Mouse (Mus musculus) embryonic facial prominence, embryonic 12.5 days (tissue): ENCODE measurements around the gene Lamtor3. TPM values are rescaled to one million over a fixed set of nuclear protein-coding genes. Genes with fewer than 3 reads are reported as not detected.
A peak's percentile ranks its signal among the peaks of the same experiment; 100 is the strongest.
"Not testable (repeated sequence)": the region's sequence is repeated elsewhere in the genome, so short reads cannot be mapped to it uniquely, and the experiment has no call there.

Experiments used
- ATAC-seq: fragments of 200-750 bp; cut with Nextera tagmentation; 2 replicates; pipeline ENCODE4 v1.8.0; 2017; ENCODE audit not compliant: insufficient number of reproducible peaks, insufficient read depth, low FRiP score, low TSS enrichment
- H3K27ac ChIP-seq: fragments of 300-500 bp; sonication (generic); 2 replicates; pipeline ENCODE4 v1.5.1; 2016; ENCODE audit warnings: mild to moderate bottlenecking
- H3K27me3 ChIP-seq: fragments of 300-500 bp; sonication (generic); 2 replicates; pipeline ENCODE4 v1.6.1; 2016; ENCODE audit warnings: mild to moderate bottlenecking, moderate library complexity
- H3K36me3 ChIP-seq: fragments of 300-500 bp; sonication (generic); 2 replicates; pipeline ENCODE4 v1.6.1; 2016; ENCODE audit warnings: mild to moderate bottlenecking
- H3K4me1 ChIP-seq: fragments of 300-500 bp; sonication (generic); 2 replicates; pipeline ENCODE4 v1.6.1; 2016
- H3K4me2 ChIP-seq: fragments of 300-500 bp; sonication (generic); replicated peaks from 2 replicates; pipeline ENCODE4 v1.6.1; 2016; ENCODE audit warnings: mild to moderate bottlenecking, moderate library complexity
- H3K4me3 ChIP-seq: fragments of 300-500 bp; sonication (generic); 2 replicates; pipeline ENCODE4 v1.5.1; 2016; ENCODE audit warnings: mild to moderate bottlenecking
- H3K9ac ChIP-seq: fragments of 300-500 bp; sonication (generic); 2 replicates; pipeline ENCODE4 v1.6.1; 2016; ENCODE audit warnings: mild to moderate bottlenecking, moderate library complexity
- H3K9me3 ChIP-seq: fragments of 300-500 bp; sonication (generic); 2 replicates; pipeline ENCODE4 v1.6.1; 2016; ENCODE audit warnings: mild to moderate bottlenecking, moderate library complexity
- WGBS: fragments of 180-500 bp; shearing (Covaris S2); methylation state at CpG from one replicate; pipeline ENCODE4 v1.1.7; 2016; 5-methylcytosine and 5-hydroxymethylcytosine counted together
- polyA plus RNA-seq: library from polyadenylated mRNA; unstranded; fragments of >200 nt; fragmentation: Nextera tagmentation; extraction: Ambion mirVana; gene quantifications from 2 replicates; pipeline ENCODE4 v1.2.1, GENCODE M21; 2016

The Lamtor3 gene
- polyA plus RNA-seq, 1 experiment from 2014 or later = 96.8 TPM

DNA sequence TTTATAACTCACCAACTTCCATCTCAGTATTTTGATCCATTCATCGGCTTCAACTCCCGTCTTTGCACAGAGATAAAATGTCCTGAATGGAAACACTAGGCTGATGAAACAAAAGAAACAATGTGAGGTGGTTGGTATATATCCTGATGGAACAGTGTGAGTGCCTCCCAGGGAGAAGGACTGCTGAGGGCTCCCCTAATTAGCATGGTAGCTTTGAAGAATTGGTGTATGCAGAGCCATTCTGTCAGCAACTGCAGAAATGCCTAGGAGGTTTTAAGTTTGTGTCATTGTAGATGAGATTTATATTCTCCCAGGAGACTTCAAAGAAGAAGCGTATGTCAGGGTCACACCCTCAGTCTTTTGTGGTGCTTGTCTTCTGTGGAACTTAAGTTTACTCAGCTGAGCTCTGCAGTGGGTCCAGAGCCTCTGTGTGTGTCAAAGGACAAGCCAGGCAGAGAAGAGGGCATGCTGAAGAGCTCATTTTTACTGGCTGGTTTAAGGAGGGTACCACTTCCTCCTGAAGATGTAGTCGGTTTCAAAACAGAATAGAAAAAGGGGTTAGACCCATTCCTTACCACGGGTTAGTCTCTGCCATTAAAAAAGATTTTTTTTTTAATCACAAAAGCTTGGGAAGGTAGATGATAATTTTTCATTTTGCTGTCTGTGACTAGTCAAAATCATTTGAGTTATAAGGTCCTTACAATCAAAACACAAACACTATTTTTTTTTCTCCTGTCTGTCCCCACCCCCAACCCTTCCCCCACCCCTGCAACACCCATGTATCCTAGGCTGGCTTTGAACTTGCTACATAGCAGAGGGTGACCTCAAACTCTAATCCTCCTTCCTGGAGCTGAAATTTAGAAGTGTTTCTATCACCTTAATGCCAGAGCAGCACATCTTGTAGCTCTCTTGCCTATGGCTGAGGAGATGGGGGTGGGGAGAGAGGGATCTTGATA lies 17.5 kb downstream of the Lamtor3 start:
- Histone ChIP-seq H3K4me3 (no peak overlapping the region), H3K4me1 (no peaks in the 10 kb centered on the region), H3K9ac (no peak overlapping the region), H3K27me3 (no peaks in the 10 kb centered on the region), H3K9me3 (no peaks in the 10 kb centered on the region), H3K36me3 (no peaks in the 10 kb centered on the region), H3K4me2 (no peak overlapping the region), H3K27ac (no peak overlapping the region)
- WGBS = 66% methylated on average over 5 of the region's 5 CpGs
- no peak for ATAC-seq

DNA sequence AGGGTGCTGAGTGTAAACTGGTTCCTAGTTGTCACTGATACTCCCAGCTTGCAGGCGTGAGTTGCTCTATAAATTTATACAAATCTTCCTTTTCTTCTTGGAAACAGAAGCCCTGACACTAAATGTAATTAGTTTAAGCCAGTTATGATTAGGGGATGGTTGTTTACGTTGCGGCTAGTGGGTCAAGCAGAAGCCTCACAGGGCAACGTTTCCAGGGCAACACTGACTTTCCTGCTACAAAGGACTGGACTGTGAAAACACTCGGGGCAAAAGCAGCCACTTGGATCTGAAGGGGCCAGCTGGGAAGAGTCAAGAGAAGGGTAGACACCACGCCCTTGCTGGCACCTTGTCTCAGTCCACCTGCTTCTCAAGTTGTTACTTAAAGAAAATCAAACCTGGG lies 18.2 kb downstream of the Lamtor3 start:
- WGBS = 32% methylated on average over 6 of the region's 6 CpGs
- H3K27ac ChIP-seq = no peak overlapping the region
- H3K4me1 ChIP-seq = no peaks in the 10 kb centered on the region
- no peaks in the 10 kb centered on the region for H3K9me3 ChIP-seq
- no peak overlapping the region for H3K9ac ChIP-seq
- no peak overlapping the region for H3K4me2 ChIP-seq
- no peaks in the 10 kb centered on the region for H3K27me3 ChIP-seq
- ATAC-seq = no peak
- no peak overlapping the region for H3K4me3 ChIP-seq
- H3K36me3 ChIP-seq = no peaks in the 10 kb centered on the region

DNA sequence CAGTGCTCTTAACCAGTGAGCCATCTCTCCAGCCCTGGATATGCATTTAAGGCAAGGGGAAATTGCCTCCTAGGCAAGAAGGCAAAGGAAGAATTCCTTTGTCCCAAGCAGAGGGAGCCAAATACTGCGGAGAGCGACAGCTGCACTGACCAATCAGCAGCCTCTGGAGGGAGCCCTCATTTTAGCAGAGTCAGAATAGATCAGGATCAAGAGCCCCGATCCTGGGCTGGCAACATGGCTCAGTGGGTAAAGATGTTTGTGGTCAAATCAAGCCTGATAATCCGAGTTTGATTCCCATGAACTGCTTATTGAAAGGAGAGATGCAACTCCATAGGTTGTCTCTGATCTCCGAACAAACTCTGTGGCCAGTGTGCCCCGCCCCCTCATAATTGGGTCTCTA lies 20.3 kb downstream of the Lamtor3 start:
- Histone ChIP-seq H3K4me1 (no peaks in the 10 kb centered on the region), H3K9ac (no peak overlapping the region), H3K27me3 (no peaks in the 10 kb centered on the region), H3K9me3 (no peaks in the 10 kb centered on the region), H3K4me3 (no peak overlapping the region), H3K36me3 (no peaks in the 10 kb centered on the region), H3K4me2 (0 out of 2 replicates have a peak overlapping the region, but pooled peaks have one; percentile 17), H3K27ac (no peak overlapping the region)
- WGBS = 32% methylated on average over 6 of the region's 6 CpGs
- peak; percentile 54; the same call in 1 of the 2 replicates for ATAC-seq

DNA sequence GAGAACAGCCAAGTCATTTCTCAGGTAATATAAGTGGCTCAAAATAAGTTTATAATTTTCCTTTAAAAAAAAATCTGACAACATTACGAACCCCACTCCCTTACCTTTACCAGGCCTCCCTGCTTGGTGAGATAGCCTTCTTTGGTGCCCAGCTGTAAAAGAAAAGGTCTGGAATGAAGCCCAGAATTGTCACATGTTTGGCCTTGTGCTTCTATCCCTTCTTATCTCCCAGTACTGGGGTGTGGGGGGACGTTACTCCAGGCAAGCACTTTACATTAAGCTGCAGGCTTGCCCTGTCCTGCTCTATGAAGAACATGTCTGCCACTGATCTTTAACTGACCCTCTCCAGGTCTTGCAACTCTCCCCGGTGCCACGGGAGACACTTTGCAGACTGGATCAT lies 22.5 kb downstream of the Lamtor3 start:
- Histone ChIP-seq H3K27ac (no peak overlapping the region), H3K4me2 (no peak overlapping the region), H3K4me1 (no peaks in the 10 kb centered on the region), H3K36me3 (no peaks in the 10 kb centered on the region), H3K9me3 (no peaks in the 10 kb centered on the region), H3K27me3 (no peaks in the 10 kb centered on the region), H3K4me3 (no peak overlapping the region), H3K9ac (no peak overlapping the region)
- 75% methylated on average over 4 of the region's 4 CpGs for WGBS
- no peak for ATAC-seq

DNA sequence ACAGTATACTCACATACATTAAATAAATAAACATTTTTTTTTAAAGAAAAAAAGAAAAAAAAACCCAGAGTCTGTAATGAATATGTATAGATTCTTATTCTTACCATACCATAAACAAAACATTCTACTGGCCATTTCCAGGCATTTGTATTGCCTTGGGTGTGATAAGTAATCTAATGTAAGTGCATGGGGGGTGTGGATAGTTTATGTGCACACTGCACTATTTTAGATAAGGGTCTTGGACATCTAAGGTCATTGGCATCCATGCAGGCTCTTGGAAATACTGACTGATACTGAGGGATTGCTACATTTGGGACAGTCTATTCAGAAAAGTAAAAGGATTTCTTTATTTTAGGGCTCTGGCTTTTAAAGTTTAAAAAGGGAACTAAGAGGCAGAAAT lies 23.2 kb downstream of the Lamtor3 start:
- no peak overlapping the region for H3K4me3 ChIP-seq
- no peak overlapping the region for H3K9ac ChIP-seq
- no peak overlapping the region for H3K4me2 ChIP-seq
- H3K9me3 ChIP-seq = no peaks in the 10 kb centered on the region
- no peak for ATAC-seq
- no peaks in the 10 kb centered on the region for H3K27me3 ChIP-seq
- no peaks in the 10 kb centered on the region for H3K36me3 ChIP-seq
- no peaks in the 10 kb centered on the region for H3K4me1 ChIP-seq
- H3K27ac ChIP-seq = no peak overlapping the region

DNA sequence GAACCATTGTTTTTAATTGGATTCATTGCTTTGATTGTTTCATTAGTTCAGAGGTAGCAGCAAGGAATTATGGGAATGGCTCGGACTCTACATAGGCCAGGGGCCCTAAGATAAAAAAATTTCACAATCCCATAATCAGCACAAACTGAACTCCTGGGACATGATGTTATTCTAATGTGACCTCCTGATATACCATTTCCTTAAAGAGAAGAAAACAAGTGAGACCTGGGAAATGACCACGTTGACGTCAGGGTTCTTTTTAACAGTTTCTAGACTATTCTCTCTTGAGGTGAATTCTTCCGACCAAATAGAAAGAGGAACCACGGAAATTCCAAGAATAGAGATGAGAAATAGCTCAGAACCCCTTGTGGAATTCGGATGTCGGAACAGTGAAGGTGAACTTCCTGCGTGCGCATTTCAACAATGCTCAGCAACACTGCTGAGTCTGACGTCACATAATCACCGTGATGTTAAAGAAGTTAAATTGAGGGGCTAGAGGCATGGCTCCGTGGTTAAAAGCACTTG lies 23.9 kb downstream of the Lamtor3 start:
- Histone ChIP-seq H3K27ac (no peak overlapping the region), H3K4me3 (no peak overlapping the region), H3K36me3 (no peaks in the 10 kb centered on the region), H3K9me3 (no peaks in the 10 kb centered on the region), H3K4me2 (no peak overlapping the region), H3K4me1 (no peaks in the 10 kb centered on the region), H3K9ac (no peak overlapping the region), H3K27me3 (no peaks in the 10 kb centered on the region)
- 87% methylated on average over 12 of the region's 12 CpGs for WGBS
- ATAC-seq = no peak

DNA sequence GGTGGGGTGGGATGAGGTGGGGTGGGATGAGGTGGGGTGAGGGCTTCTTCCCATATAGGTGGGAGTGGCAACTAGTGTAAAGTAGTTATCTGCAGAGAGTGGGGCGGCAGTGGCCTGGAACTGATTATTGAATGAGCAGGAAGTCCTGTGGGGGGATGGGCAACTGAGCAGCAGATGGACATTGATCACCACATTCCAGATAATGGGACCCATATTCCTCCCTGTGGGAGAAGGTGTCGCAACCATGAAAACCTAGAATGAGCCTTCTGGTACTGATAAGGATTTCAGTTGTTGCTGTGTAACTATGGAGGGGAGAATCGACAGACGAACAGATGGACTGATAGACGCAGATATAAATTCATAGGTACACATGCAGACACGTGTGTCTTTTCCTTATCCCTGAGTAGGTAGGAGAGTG lies 25.4 kb downstream of the Lamtor3 start:
- Histone ChIP-seq H3K4me2 (no peak overlapping the region), H3K4me3 (no peak overlapping the region), H3K27ac (no peak overlapping the region), H3K27me3 (no peaks in the 10 kb centered on the region), H3K9ac (no peak overlapping the region), H3K36me3 (no peaks in the 10 kb centered on the region), H3K9me3 (no peaks in the 10 kb centered on the region), H3K4me1 (no peaks in the 10 kb centered on the region)
- ATAC-seq = no peak
- WGBS = 57% methylated on average over 6 of the region's 6 CpGs

DNA sequence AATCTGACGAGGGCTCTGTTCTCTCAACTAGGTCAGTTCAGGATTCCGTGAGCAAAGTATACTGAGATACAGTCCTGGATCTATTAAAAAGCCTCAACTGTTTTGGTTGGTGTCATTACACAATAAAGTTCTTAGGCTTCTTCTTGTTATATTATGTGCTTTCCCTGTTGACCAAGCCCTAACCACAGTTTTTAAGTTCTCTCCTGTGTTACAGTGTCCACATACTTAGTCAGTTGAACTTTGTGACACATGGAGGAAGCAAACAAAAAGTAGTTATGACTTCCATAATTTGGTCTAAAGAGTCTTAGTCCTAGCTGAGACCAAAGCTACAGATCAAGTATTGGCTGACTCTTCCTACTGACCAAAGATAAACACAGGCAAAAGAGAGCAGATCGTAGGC lies 28.5 kb downstream of the Lamtor3 start:
- H3K4me2 ChIP-seq = no peak overlapping the region
- H3K4me1 ChIP-seq = peaks cover 2% of the 10 kb centered on the region; the same call in 1 of the 2 replicates
- H3K4me3 ChIP-seq = no peak overlapping the region
- no peak overlapping the region for H3K9ac ChIP-seq
- no peak for ATAC-seq
- H3K27ac ChIP-seq = no peak overlapping the region
- H3K9me3 ChIP-seq = no peaks in the 10 kb centered on the region
- H3K36me3 ChIP-seq = no peaks in the 10 kb centered on the region
- WGBS = 92% methylated on average over 3 of the region's 3 CpGs
- H3K27me3 ChIP-seq = no peaks in the 10 kb centered on the region

DNA sequence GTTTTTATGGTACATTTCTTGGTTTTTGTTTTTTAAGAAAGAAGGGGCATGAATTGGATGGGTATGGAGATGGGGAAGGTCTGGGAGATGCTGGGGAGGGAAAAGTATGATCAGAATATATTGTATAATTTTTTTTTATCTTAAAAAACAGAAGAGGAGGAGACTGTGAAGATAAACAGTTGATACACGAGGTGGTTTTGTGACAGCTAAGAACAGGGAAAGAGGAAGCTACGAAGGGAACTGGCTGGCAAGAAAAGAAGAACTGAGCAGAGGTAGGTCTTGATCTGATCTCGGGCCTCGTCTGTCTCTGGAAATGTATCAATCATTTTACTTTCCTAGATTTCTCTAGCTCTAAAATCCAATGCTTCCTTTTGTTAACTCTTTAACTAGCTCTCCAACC lies 29.2 kb downstream of the Lamtor3 start:
- ATAC-seq = no peak
- no peaks in the 10 kb centered on the region for H3K9me3 ChIP-seq
- H3K4me2 ChIP-seq = no peak overlapping the region
- H3K9ac ChIP-seq = no peak overlapping the region
- H3K27ac ChIP-seq = no peak overlapping the region
- H3K4me1 ChIP-seq = peaks cover 9% of the 10 kb centered on the region; the same call in 1 of the 2 replicates
- no peaks in the 10 kb centered on the region for H3K27me3 ChIP-seq
- H3K36me3 ChIP-seq = no peaks in the 10 kb centered on the region
- WGBS = 83% methylated on average over 4 of the region's 4 CpGs
- H3K4me3 ChIP-seq = no peak overlapping the region

DNA sequence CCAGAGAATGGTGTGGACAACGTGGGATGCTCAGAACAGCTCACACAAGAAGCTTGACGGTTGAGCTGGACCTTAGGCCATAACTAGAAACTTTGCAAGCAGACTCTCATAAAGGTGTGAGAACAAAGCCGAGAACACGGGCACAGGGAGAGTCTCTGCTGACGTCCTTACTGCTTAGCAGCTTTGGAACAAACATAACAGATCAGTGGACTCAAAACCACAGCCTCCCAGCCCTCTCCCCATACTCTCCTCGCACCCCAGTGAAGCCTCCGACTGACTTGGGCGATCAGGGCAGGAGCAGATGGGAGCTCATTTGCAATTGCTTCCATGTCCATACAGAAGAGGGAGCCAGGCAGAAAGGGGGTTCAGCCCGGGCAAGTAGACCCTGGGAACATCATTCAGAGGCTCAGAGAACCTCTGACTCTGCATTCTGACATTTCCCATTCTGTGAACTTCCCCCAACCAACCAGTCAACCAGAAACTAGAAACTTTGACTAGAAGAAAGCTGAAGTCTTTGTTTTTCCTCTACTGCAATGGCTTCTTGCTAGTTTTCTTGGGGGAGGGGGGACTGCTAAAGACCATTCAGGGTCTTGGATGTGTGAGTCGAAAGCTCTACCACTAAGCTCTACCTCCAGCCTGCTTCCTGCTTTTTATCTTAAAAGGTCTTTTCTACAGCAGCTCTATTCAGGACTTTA lies 32.0 kb downstream of the Lamtor3 start:
- 73% methylated on average over 10 of the region's 10 CpGs for WGBS
- no peak for ATAC-seq
- no peak overlapping the region for H3K27ac ChIP-seq
- H3K36me3 ChIP-seq = no peaks in the 10 kb centered on the region
- no peaks in the 10 kb centered on the region for H3K27me3 ChIP-seq
- no peaks in the 10 kb centered on the region for H3K9me3 ChIP-seq
- H3K9ac ChIP-seq = no peak overlapping the region
- H3K4me1 ChIP-seq = peaks cover 14% of the 10 kb centered on the region
- no peak overlapping the region for H3K4me3 ChIP-seq
- no peak overlapping the region for H3K4me2 ChIP-seq

DNA sequence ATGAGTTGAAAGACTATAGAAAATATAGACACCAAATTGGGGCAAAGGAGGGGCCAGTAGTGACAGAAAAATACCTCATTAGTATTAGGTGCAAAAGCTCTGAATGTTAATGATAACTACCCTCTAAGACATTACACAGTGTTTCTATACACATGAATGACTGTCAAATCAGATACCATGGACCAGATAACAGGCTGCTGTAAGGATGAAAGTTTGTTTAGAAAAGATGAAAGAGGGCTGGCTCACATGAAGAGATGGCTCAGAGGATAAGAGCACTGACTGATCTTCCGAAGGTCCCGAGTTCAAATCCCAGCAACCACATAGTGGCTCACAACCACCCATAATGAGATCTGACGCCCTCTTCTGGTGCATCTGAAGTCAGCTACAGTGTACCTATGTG lies 33.0 kb downstream of the Lamtor3 start:
- not testable (repeated sequence) for H3K4me3 ChIP-seq, ATAC-seq, H3K9me3 ChIP-seq, H3K27ac ChIP-seq, H3K4me2 ChIP-seq, H3K27me3 ChIP-seq, H3K36me3 ChIP-seq, H3K9ac ChIP-seq
- peaks cover 17% of the 10 kb centered on the region for H3K4me1 ChIP-seq
- 86% methylated on average over 3 of the region's 3 CpGs for WGBS

DNA sequence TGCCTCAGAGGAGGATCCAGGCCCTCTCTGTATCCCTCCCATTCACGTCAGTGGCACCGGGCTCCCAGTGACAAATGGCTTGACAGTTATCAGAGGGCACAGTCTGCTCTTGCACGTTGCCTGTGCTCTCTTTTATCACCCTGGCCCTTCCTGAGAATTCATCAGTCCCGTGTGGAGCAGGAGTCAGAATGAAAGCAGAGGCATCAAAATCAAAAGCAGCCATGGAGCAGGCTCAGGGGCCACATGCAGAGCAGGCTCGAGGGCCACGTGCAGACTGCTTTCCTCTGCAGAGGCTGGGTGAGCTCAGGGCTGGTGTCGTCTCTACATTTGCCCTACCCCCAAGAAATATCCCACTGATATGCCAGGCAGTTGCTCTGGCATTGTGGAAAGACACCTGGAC lies 33.5 kb downstream of the Lamtor3 start:
- peak overlapping the region; percentile 46; the same call in 1 of the 2 replicates for H3K27ac ChIP-seq

More for the DNA sequence above, 33.5 kb downstream of the Lamtor3 start:
- Histone ChIP-seq H3K4me2 (no peak overlapping the region), H3K4me1 (peaks cover 17% of the 10 kb centered on the region), H3K27me3 (no peaks in the 10 kb centered on the region), H3K4me3 (no peak overlapping the region), H3K9ac (no peak overlapping the region), H3K36me3 (no peaks in the 10 kb centered on the region), H3K9me3 (no peaks in the 10 kb centered on the region)
- ATAC-seq = no peak
- WGBS = 42% methylated on average over 7 of the region's 7 CpGs
